Mouse (Mus musculus) left cerebral cortex, postnatal 14 days (tissue): ENCODE measurements around the gene Gprasp2. TPM values are rescaled to one million over a fixed set of nuclear protein-coding genes. Genes with fewer than 3 reads are reported as not detected.

Experiments used
- total RNA-seq, 2 experiments: library from RNA; stranded (reverse); gene quantifications; 2 replicates each; pipeline ENCODE4 v1.2.3; 2021

The Gprasp2 gene
- total RNA-seq, 2 experiments from 2014 or later = 152 to 170 TPM

Other genes starting within 250 kb of the Gprasp2 start
- 1 to 10 TPM; 1.0 to 2.0 TPM for gene Nxf7, start 240.3 kb upstream of the Gprasp2 start, total RNA-seq
- gene Prame, start 211.3 kb upstream of the Gprasp2 start, total RNA-seq = not detected
- not detected for gene Tcp11x2, start 145.2 kb upstream of the Gprasp2 start, total RNA-seq
- not detected for gene Tmsb15a, start 113.8 kb upstream of the Gprasp2 start, total RNA-seq
- 10 to 100 TPM; 30.1 to 33.8 TPM for gene Armcx5, start 96.3 kb upstream of the Gprasp2 start, total RNA-seq
- gene Gprasp1, start 96.3 kb upstream of the Gprasp2 start, total RNA-seq = 100 to 1,000 TPM; 311 to 327 TPM
- gene Bhlhb9, start 41.4 kb upstream of the Gprasp2 start, total RNA-seq = 10 to 100 TPM; 66.2 to 71.2 TPM
- gene Arxes2, start 154.8 kb downstream of the Gprasp2 start, total RNA-seq = 10 to 100 TPM; 77.8 to 96.9 TPM
- gene Arxes1, start 194.3 kb downstream of the Gprasp2 start, total RNA-seq = 10 to 100 TPM; 57.2 to 59.4 TPM
- gene Bex2, start 229.2 kb downstream of the Gprasp2 start, total RNA-seq = 100 to 1,000 TPM; 410 to 431 TPM
- not detected for gene Nxf3, start 246.2 kb downstream of the Gprasp2 start, total RNA-seq